Mouse (Mus musculus) G1E-ER4 (cell line): ENCODE measurements around the gene E330017A01Rik. TPM values are rescaled to one million over a fixed set of nuclear protein-coding genes. Genes with fewer than 3 reads are reported as not detected.
A peak's percentile ranks its signal among the peaks of the same experiment; 100 is the strongest.

Experiments used
- GATA1 ChIP-seq: IDR thresholded peaks from one replicate; pipeline ENCODE4 v1.8.0; 2012; ENCODE audit warnings: low read length, inconsistent platforms
- polyA plus RNA-seq: library from polyadenylated mRNA; stranded (reverse); fragments of >175 nt; gene quantifications from 2 replicates; pipeline ENCODE4 v1.2.3, GENCODE M21; 2012

E330017A01Rik gene
- polyA plus RNA-seq, 1 experiment, result not detected

- TF ChIP-seq GATA1, result no peak
Observed at GRCm38 (mm10) chr16:58627597-58628335, 10.8 kb downstream of the E330017A01Rik start.

- no peak for TF ChIP-seq GATA1
Observed at GRCm38 (mm10) chr16:58623944-58624343, 14.6 kb downstream of the E330017A01Rik start.

GRCm38 (mm10) chr16:58623114-58623513 lies 15.4 kb downstream of the E330017A01Rik start:
- no peak for TF ChIP-seq GATA1

GRCm38 (mm10) chr16:58622377-58622776 lies 16.2 kb downstream of the E330017A01Rik start:
- TF ChIP-seq GATA1, result no peak

GRCm38 (mm10) chr16:58617346-58617745 lies 21.2 kb downstream of the E330017A01Rik start:
- no peak for TF ChIP-seq GATA1

- no peak for TF ChIP-seq GATA1
Observed at GRCm38 (mm10) chr16:58616878-58617277, 21.7 kb downstream of the E330017A01Rik start, which contains the start of gene Gm813. Gene Gm813 (minus strand): TSS chr16:58616978.

- no peak for TF ChIP-seq GATA1
Observed at GRCm38 (mm10) chr16:58612969-58613368, 25.6 kb downstream of the E330017A01Rik start.

GRCm38 (mm10) chr16:58607101-58607500 lies 31.4 kb downstream of the E330017A01Rik start:
- TF ChIP-seq GATA1, result no peak

- TF ChIP-seq GATA1, result peak; percentile 72
Observed at GRCm38 (mm10) chr16:58604680-58605079, 33.9 kb downstream of the E330017A01Rik start.

GRCm38 (mm10) chr16:58603831-58604230 lies 34.7 kb downstream of the E330017A01Rik start:
- peak; percentile 87 for TF ChIP-seq GATA1

GRCm38 (mm10) chr16:58600846-58601245 lies 37.7 kb downstream of the E330017A01Rik start:
- TF ChIP-seq GATA1, result no peak

GRCm38 (mm10) chr16:58591299-58591698 lies 47.2 kb downstream of the E330017A01Rik start:
- TF ChIP-seq GATA1, result no peak

- TF ChIP-seq GATA1, result no peak
Observed at GRCm38 (mm10) chr16:58589444-58589843, 49.1 kb downstream of the E330017A01Rik start.

Other genes starting within 250 kb of the E330017A01Rik start
- 2.1 and 2.5 TPM in 2 replicates for gene Dcbld2, start 230.3 kb downstream of the E330017A01Rik start, polyA plus RNA-seq
- gene St3gal6, start 114.5 kb downstream of the E330017A01Rik start, polyA plus RNA-seq, result 250 and 254 TPM in 2 replicates
- gene Gm813, start 21.8 kb downstream of the E330017A01Rik start, polyA plus RNA-seq, result not detected in 2 replicates
- 192 and 206 TPM in 2 replicates for gene Cpox, start 31.6 kb upstream of the E330017A01Rik start, polyA plus RNA-seq
- not detected in 2 replicates for gene Gpr15, start 80.3 kb upstream of the E330017A01Rik start, polyA plus RNA-seq
- gene Cldnd1, start 89.2 kb upstream of the E330017A01Rik start, polyA plus RNA-seq, result 2.5 and 2.6 TPM in 2 replicates
- not detected in 2 replicates for gene Olfr172, start 124.4 kb upstream of the E330017A01Rik start, polyA plus RNA-seq
- gene Olfr173, start 161.5 kb upstream of the E330017A01Rik start, polyA plus RNA-seq, result not detected in 2 replicates
- not detected in 2 replicates for gene Olfr175-ps1, start 188.0 kb upstream of the E330017A01Rik start, polyA plus RNA-seq
- gene Olfr177, start 236.0 kb upstream of the E330017A01Rik start, polyA plus RNA-seq, result not detected in 2 replicates